Mouse (Mus musculus): ENCODE data around the gene Ror1. TPM values are rescaled to one million over a fixed set of nuclear protein-coding genes. Genes with fewer than 3 reads are reported as not detected.
A peak's percentile ranks its signal among the peaks of the same experiment; 100 is the strongest.

Ror1 gene
- polyA plus RNA-seq, 1 experiment from 2014 or later = 2.6 TPM

- 33% methylated on average over 5 of the region's 5 CpGs for WGBS
- Histone ChIP-seq H3K4me2 (replicated peaks; ENCODE audit: low read depth) (no peak overlapping the region), H3K27ac (replicated peaks) (no peak overlapping the region), H3K9ac (ENCODE audit: low read length) (no peak overlapping the region), H3K27me3 (ENCODE audit: control insufficient read depth, insufficient read depth, low read length) (no peaks in the 10 kb centered on the region), H3K4me1 (replicated peaks; ENCODE audit: control insufficient read depth, insufficient read depth) (no peaks in the 10 kb centered on the region), H3K36me3 (ENCODE audit: control insufficient read depth, insufficient read depth, low read length) (no peaks in the 10 kb centered on the region), H3K9me3 (ENCODE audit: control insufficient read depth, low read length) (no peaks in the 10 kb centered on the region), H3K4me3 (ENCODE audit: low read depth, low read length) (no peak overlapping the region)
- DNase-seq (ENCODE audit: low spot score) (no peak), ATAC-seq (ENCODE audit: low FRiP score, low TSS enrichment) (no peak)
- no peak for TF ChIP-seq EP300 (optimal IDR thresholded peaks at IDR 0.05)
- no peak for TF ChIP-seq CTCF (IDR thresholded peaks at IDR 0.05; ENCODE audit: low read depth)
Measured at GRCm38 (mm10) chr4:100181676-100182075, 86.1 kb downstream of the Ror1 start.

GRCm38 (mm10) chr4:100186781-100187180 lies 91.2 kb downstream of the Ror1 start:
- WGBS = 84% methylated on average over 8 of the region's 8 CpGs
- Histone ChIP-seq H3K9ac (ENCODE audit: low read length) (no peak overlapping the region), H3K9me3 (ENCODE audit: control insufficient read depth, low read length) (no peaks in the 10 kb centered on the region)

GRCm38 (mm10) chr4:100187563-100188200 lies 92.1 kb downstream of the Ror1 start:
- Histone ChIP-seq H3K27ac (replicated peaks) (no peak overlapping the region), H3K27me3 (ENCODE audit: control insufficient read depth, insufficient read depth, low read length) (no peaks in the 10 kb centered on the region), H3K36me3 (ENCODE audit: control insufficient read depth, insufficient read depth, low read length) (no peaks in the 10 kb centered on the region), H3K9ac (ENCODE audit: low read length) (no peak overlapping the region), H3K4me2 (replicated peaks; ENCODE audit: low read depth) (no peak overlapping the region), H3K4me3 (ENCODE audit: low read depth, low read length) (no peak overlapping the region), H3K9me3 (ENCODE audit: control insufficient read depth, low read length) (no peaks in the 10 kb centered on the region), H3K4me1 (replicated peaks; ENCODE audit: control insufficient read depth, insufficient read depth) (no peaks in the 10 kb centered on the region)
- DNase-seq (ENCODE audit: low spot score) (no peak), ATAC-seq (ENCODE audit: low FRiP score, low TSS enrichment) (no peak)
- TF ChIP-seq EP300 (optimal IDR thresholded peaks at IDR 0.05) (no peak), CTCF (IDR thresholded peaks at IDR 0.05; ENCODE audit: low read depth) (no peak)
- 42% methylated on average over 6 of the region's 6 CpGs for WGBS

More at GRCm38 (mm10) chr4:100186781-100187180, 91.2 kb downstream of the Ror1 start:
- Histone ChIP-seq H3K36me3 (ENCODE audit: control insufficient read depth, insufficient read depth, low read length) (no peaks in the 10 kb centered on the region), H3K27ac (replicated peaks) (no peak overlapping the region), H3K27me3 (ENCODE audit: control insufficient read depth, insufficient read depth, low read length) (no peaks in the 10 kb centered on the region), H3K4me3 (ENCODE audit: low read depth, low read length) (no peak overlapping the region), H3K4me1 (replicated peaks; ENCODE audit: control insufficient read depth, insufficient read depth) (no peaks in the 10 kb centered on the region), H3K4me2 (replicated peaks; ENCODE audit: low read depth) (no peak overlapping the region)
- no peak for TF ChIP-seq CTCF (IDR thresholded peaks at IDR 0.05; ENCODE audit: low read depth)
- no peak for TF ChIP-seq EP300 (optimal IDR thresholded peaks at IDR 0.05)
- ATAC-seq (ENCODE audit: low FRiP score, low TSS enrichment) (no peak), DNase-seq (ENCODE audit: low spot score) (no peak)

- DNase-seq (ENCODE audit: low spot score) (no peak), ATAC-seq (ENCODE audit: low FRiP score, low TSS enrichment) (peak; percentile 67; the same call in 1 of the 2 replicates)
- Histone ChIP-seq H3K4me3 (ENCODE audit: low read depth, low read length) (no peak overlapping the region), H3K36me3 (ENCODE audit: control insufficient read depth, insufficient read depth, low read length) (no peaks in the 10 kb centered on the region), H3K27ac (replicated peaks) (no peak overlapping the region), H3K9me3 (ENCODE audit: control insufficient read depth, low read length) (no peaks in the 10 kb centered on the region), H3K27me3 (ENCODE audit: control insufficient read depth, insufficient read depth, low read length) (no peaks in the 10 kb centered on the region), H3K4me2 (replicated peaks; ENCODE audit: low read depth) (no peak overlapping the region), H3K9ac (ENCODE audit: low read length) (no peak overlapping the region), H3K4me1 (replicated peaks; ENCODE audit: control insufficient read depth, insufficient read depth) (no peaks in the 10 kb centered on the region)
- TF ChIP-seq CTCF (IDR thresholded peaks at IDR 0.05; ENCODE audit: low read depth) (no peak), EP300 (optimal IDR thresholded peaks at IDR 0.05) (no peak)
- 22% methylated on average over 4 of the region's 4 CpGs for WGBS
Measured at GRCm38 (mm10) chr4:100188201-100188699, 92.7 kb downstream of the Ror1 start.

GRCm38 (mm10) chr4:100191483-100191882 lies 95.9 kb downstream of the Ror1 start:
- H3K9me3 ChIP-seq (ENCODE audit: control insufficient read depth, low read length) = no peaks in the 10 kb centered on the region
- no peak overlapping the region for H3K27ac ChIP-seq (replicated peaks)
- TF ChIP-seq EP300 (optimal IDR thresholded peaks at IDR 0.05) = no peak
- no peak for TF ChIP-seq CTCF (IDR thresholded peaks at IDR 0.05; ENCODE audit: low read depth)
- no peak for DNase-seq (ENCODE audit: low spot score)
- H3K9ac ChIP-seq (ENCODE audit: low read length) = no peak overlapping the region
- H3K4me2 ChIP-seq (replicated peaks; ENCODE audit: low read depth) = no peak overlapping the region
- no peaks in the 10 kb centered on the region for H3K4me1 ChIP-seq (replicated peaks; ENCODE audit: control insufficient read depth, insufficient read depth)
- H3K4me3 ChIP-seq (ENCODE audit: low read depth, low read length) = no peak overlapping the region
- no peaks in the 10 kb centered on the region for H3K36me3 ChIP-seq (ENCODE audit: control insufficient read depth, insufficient read depth, low read length)
- ATAC-seq (ENCODE audit: low FRiP score, low TSS enrichment) = no peak
- 56% methylated on average over 6 of the region's 6 CpGs for WGBS
- H3K27me3 ChIP-seq (ENCODE audit: control insufficient read depth, insufficient read depth, low read length) = no peaks in the 10 kb centered on the region

GRCm38 (mm10) chr4:100194136-100194535 lies 98.5 kb downstream of the Ror1 start:
- Histone ChIP-seq H3K4me1 (replicated peaks; ENCODE audit: control insufficient read depth, insufficient read depth) (peaks cover 3% of the 10 kb centered on the region; the same call in 1 of the 2 replicates), H3K27ac (replicated peaks) (no peak overlapping the region), H3K4me2 (replicated peaks; ENCODE audit: low read depth) (no peak overlapping the region), H3K9ac (ENCODE audit: low read length) (no peak overlapping the region), H3K4me3 (ENCODE audit: low read depth, low read length) (no peak overlapping the region), H3K27me3 (ENCODE audit: control insufficient read depth, insufficient read depth, low read length) (no peaks in the 10 kb centered on the region), H3K36me3 (ENCODE audit: control insufficient read depth, insufficient read depth, low read length) (no peaks in the 10 kb centered on the region), H3K9me3 (ENCODE audit: control insufficient read depth, low read length) (no peaks in the 10 kb centered on the region)
- no peak for TF ChIP-seq EP300 (optimal IDR thresholded peaks at IDR 0.05)
- TF ChIP-seq CTCF (IDR thresholded peaks at IDR 0.05; ENCODE audit: low read depth) = no peak
- DNase-seq (ENCODE audit: low spot score) = no peak
- ATAC-seq (ENCODE audit: low FRiP score, low TSS enrichment) = no peak
- WGBS = 74% methylated on average over 3 of the region's 3 CpGs

Data from stomach, postnatal 0 days (tissue).